Mouse (Mus musculus) regulatory T cell (primary cell): ENCODE measurements around the gene Agpat2.

Source experiments
- in situ Hi-C: fragments of 300-600 bp; cut with MboI, MseI; formaldehyde crosslinking; loops from one replicate; pipeline ENCODE4 v1.15.1; 2025; ENCODE audit warnings: high pct_unique_total_duplicates

Gene Agpat2

GRCm38 (mm10) chr2:26603720-26604671, at the start of gene Agpat2:
Agpat2 (minus strand) TSS chr2:26604417.
- in situ Hi-C loops = no loop called here

- in situ Hi-C loops = loop anchor here (10.0 kb wide), 1 partner anchor 388 kb away; no protein-coding TSS in a partner anchor
Observed at GRCm38 (mm10) chr2:26646643-26647293, 42.6 kb upstream of the Agpat2 start.

- in situ Hi-C loops = loop anchor here (10.0 kb wide), 1 partner anchor 391 kb away; no protein-coding TSS in a partner anchor
Observed at GRCm38 (mm10) chr2:26643942-26644341, 39.7 kb upstream of the Agpat2 start.

GRCm38 (mm10) chr2:26641006-26641647, 36.9 kb upstream of the Agpat2 start:
- in situ Hi-C loops = loop anchor here (10.0 kb wide), 1 partner anchor 394 kb away; no protein-coding TSS in a partner anchor

GRCm38 (mm10) chr2:26639838-26640830, 35.9 kb upstream of the Agpat2 start:
- in situ Hi-C loops = loop anchor here (10.0 kb wide), 1 partner anchor 395 kb away; no protein-coding TSS in a partner anchor

- in situ Hi-C loops = no loop called here
Observed at GRCm38 (mm10) chr2:26639083-26639482, 34.9 kb upstream of the Agpat2 start.

GRCm38 (mm10) chr2:26638572-26638971, 34.4 kb upstream of the Agpat2 start:
- in situ Hi-C loops = no loop called here

GRCm38 (mm10) chr2:26638039-26638438, 33.8 kb upstream of the Agpat2 start:
- in situ Hi-C loops = no loop called here

GRCm38 (mm10) chr2:26637316-26637932, 33.2 kb upstream of the Agpat2 start:
- in situ Hi-C loops = no loop called here

- in situ Hi-C loops = no loop called here
Observed at GRCm38 (mm10) chr2:26636325-26636635, 32.1 kb upstream of the Agpat2 start.

- in situ Hi-C loops = no loop called here
Observed at GRCm38 (mm10) chr2:26635489-26636324, 31.5 kb upstream of the Agpat2 start.

- in situ Hi-C loops = no loop called here
Observed at GRCm38 (mm10) chr2:26634629-26635488, 30.6 kb upstream of the Agpat2 start.

GRCm38 (mm10) chr2:26633953-26634530, 29.8 kb upstream of the Agpat2 start:
- in situ Hi-C loops = no loop called here

- in situ Hi-C loops = no loop called here
Observed at GRCm38 (mm10) chr2:26632541-26633395, 28.6 kb upstream of the Agpat2 start.

- in situ Hi-C loops = no loop called here
Observed at GRCm38 (mm10) chr2:26628792-26629437, 24.7 kb upstream of the Agpat2 start.

- in situ Hi-C loops = no loop called here
Observed at GRCm38 (mm10) chr2:26627921-26628739, 23.9 kb upstream of the Agpat2 start, which contains the start of gene Fam69b. Fam69b (plus strand) TSS chr2:26628457.
